Mouse (Mus musculus) stomach, embryonic 16.5 days (tissue): Measurements from ENCODE around the gene Rpl38. TPM values are rescaled to one million over a fixed set of nuclear protein-coding genes. Genes with fewer than 3 reads are reported as not detected.

Experiments used
- ATAC-seq: fragments of 200-750 bp; cut with Nextera tagmentation; 2 replicates; pipeline ENCODE4 v1.8.0; 2017; ENCODE audit warnings: moderate number of reproducible peaks, moderate TSS enrichment; ENCODE audit not compliant: insufficient read depth, low FRiP score
- H3K27ac ChIP-seq: fragments of 300-500 bp; sonication (generic); 2 replicates; pipeline ENCODE4 v1.5.1; 2014; ENCODE audit warnings: low read length
- H3K27me3 ChIP-seq: fragments of 300-500 bp; sonication (generic); 2 replicates; pipeline ENCODE4 v1.6.1; 2014; ENCODE audit warnings: low read length, control low read depth, mixed read lengths; ENCODE audit not compliant: control insufficient read depth, insufficient read depth
- H3K36me3 ChIP-seq: fragments of 300-500 bp; sonication (generic); 2 replicates; pipeline ENCODE4 v1.6.1; 2014; ENCODE audit warnings: low read length; ENCODE audit not compliant: control insufficient read depth, insufficient read depth
- H3K4me1 ChIP-seq: fragments of 300-500 bp; sonication (generic); 2 replicates; pipeline ENCODE4 v1.6.1; 2014; ENCODE audit warnings: low read length, control low read depth, mixed read lengths; ENCODE audit not compliant: control insufficient read depth, insufficient read depth
- H3K4me2 ChIP-seq: fragments of 300-500 bp; sonication (generic); 2 replicates; pipeline ENCODE4 v1.6.1; 2014; ENCODE audit warnings: low read depth, low read length, mixed read lengths
- H3K4me3 ChIP-seq: fragments of 300-500 bp; sonication (generic); replicated peaks from 2 replicates; pipeline ENCODE4 v1.5.1; 2014; ENCODE audit warnings: mild to moderate bottlenecking, low read length
- H3K9ac ChIP-seq: fragments of 300-500 bp; sonication (generic); 2 replicates; pipeline ENCODE4 v1.6.1; 2014; ENCODE audit warnings: low read length
- H3K9me3 ChIP-seq: fragments of 300-500 bp; sonication (generic); replicated peaks from 2 replicates; pipeline ENCODE4 v1.6.1; 2016; ENCODE audit warnings: low read length, control low read depth; ENCODE audit not compliant: control insufficient read depth
- WGBS: fragments of 180-500 bp; shearing (Covaris S2); extraction: QIAGEN DNeasy Blood & Tissue Kit; methylation state at CpG from one replicate; pipeline ENCODE4 v1.1.7; 2014; 5-methylcytosine and 5-hydroxymethylcytosine counted together
- polyA plus RNA-seq: library from polyadenylated mRNA; unstranded; fragments of >200 nt; fragmentation: Nextera tagmentation; extraction: Ambion mirVana; gene quantifications from 2 replicates; pipeline ENCODE4 v1.2.1, GENCODE M21; 2015

Gene Rpl38
- polyA plus RNA-seq, 1 experiment from 2014 or later, result 998 TPM

- Histone ChIP-seq H3K9me3 (no peaks in the 10 kb centered on the region), H3K27ac (no peak overlapping the region), H3K27me3 (peaks cover 10% of the 10 kb centered on the region; the same call in 1 of the 2 replicates), H3K36me3 (no peaks in the 10 kb centered on the region), H3K4me2 (0 out of 2 replicates have a peak overlapping the region, but pooled peaks have one; percentile 27), H3K4me1 (peaks cover 14% of the 10 kb centered on the region), H3K9ac (no peak overlapping the region), H3K4me3 (no peak overlapping the region)
- 53% methylated on average over 35 of the region's 35 CpGs for WGBS
- ATAC-seq, result no peak
These were observed 31.4 kb upstream of the Rpl38 start for GRCm38 (mm10) chr11:114636727-114637505.

DNA sequence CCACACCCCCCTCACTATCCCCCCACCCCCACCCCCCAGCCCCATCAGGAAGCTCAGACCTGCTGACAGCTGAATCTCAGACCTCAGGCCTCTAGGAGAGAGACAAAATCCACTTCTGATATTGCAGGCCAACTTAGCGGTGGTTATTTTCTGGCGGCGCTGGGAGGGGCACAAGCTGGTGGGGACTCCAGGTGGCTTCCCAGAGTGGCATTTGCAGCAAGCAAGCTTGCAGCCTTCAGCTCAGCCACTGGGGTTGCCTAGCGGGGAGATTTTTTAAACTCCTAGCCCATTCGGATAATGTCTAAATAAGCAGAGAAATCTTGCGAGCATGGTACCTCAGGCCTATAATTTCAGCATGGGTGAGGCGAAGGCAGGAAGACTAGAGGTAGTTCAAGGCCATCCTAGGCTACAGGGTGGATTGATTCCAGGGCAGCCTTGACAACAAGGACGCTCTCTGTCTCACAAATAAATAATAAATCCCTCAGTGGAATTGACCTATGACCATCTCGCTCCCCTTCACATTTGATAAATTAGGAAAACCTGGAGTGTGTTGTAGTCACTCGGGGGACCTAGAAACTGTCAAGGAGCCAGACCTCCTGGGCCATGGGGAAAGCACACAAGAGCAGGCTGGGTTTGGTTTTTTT, 29.6 kb upstream of the Rpl38 start:
- 74% methylated on average over 10 of the region's 10 CpGs for WGBS
- ATAC-seq, result no peak
- H3K4me2 ChIP-seq, result no peak overlapping the region
- no peak overlapping the region for H3K27ac ChIP-seq
- no peaks in the 10 kb centered on the region for H3K9me3 ChIP-seq
- peaks cover 14% of the 10 kb centered on the region for H3K4me1 ChIP-seq
- no peak overlapping the region for H3K4me3 ChIP-seq
- H3K9ac ChIP-seq, result no peak overlapping the region
- no peaks in the 10 kb centered on the region for H3K36me3 ChIP-seq
- peaks cover 10% of the 10 kb centered on the region; the same call in 1 of the 2 replicates for H3K27me3 ChIP-seq

DNA sequence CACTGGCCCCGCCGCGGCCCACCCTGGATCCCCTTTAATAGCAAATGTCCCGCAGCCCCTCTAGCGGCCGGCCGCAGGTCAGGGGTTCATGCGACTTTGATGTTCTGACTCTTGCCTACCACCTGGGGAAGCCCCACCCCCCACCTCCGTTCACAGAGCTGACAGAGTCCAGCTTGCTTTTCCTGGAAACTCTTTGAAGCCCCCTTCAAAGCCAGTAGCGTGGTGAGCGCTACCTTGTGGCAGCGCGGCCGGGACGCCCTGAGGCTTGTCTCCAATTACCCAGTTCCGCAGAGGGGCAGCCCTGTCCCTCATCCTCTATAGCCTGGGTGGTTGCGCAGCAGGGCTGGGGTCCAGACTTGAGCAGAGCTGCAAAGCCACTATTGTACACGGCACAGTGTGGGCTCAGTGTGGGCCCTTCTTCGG, 28.6 kb upstream of the Rpl38 start:
- no peak for ATAC-seq
- no peak overlapping the region for H3K4me2 ChIP-seq
- H3K36me3 ChIP-seq, result no peaks in the 10 kb centered on the region
- no peak overlapping the region for H3K9ac ChIP-seq
- peaks cover 14% of the 10 kb centered on the region for H3K4me1 ChIP-seq
- peaks cover 10% of the 10 kb centered on the region; the same call in 1 of the 2 replicates for H3K27me3 ChIP-seq
- H3K9me3 ChIP-seq, result no peaks in the 10 kb centered on the region
- H3K4me3 ChIP-seq, result no peak overlapping the region
- H3K27ac ChIP-seq, result no peak overlapping the region
- 14% methylated on average over 19 of the region's 19 CpGs for WGBS

GRCm38 (mm10) chr11:114640658-114641057, 27.7 kb upstream of the Rpl38 start:
- no peak for ATAC-seq
- WGBS, result 34% methylated on average over 6 of the region's 6 CpGs
- H3K9ac ChIP-seq, result no peak overlapping the region
- no peaks in the 10 kb centered on the region for H3K9me3 ChIP-seq
- no peak overlapping the region for H3K27ac ChIP-seq
- no peaks in the 10 kb centered on the region for H3K36me3 ChIP-seq
- H3K4me1 ChIP-seq, result peaks cover 14% of the 10 kb centered on the region
- 0 out of 2 replicates have a peak overlapping the region, but pooled peaks have one; percentile 12 for H3K4me2 ChIP-seq
- peaks cover 10% of the 10 kb centered on the region; the same call in 1 of the 2 replicates for H3K27me3 ChIP-seq
- H3K4me3 ChIP-seq, result no peak overlapping the region

DNA sequence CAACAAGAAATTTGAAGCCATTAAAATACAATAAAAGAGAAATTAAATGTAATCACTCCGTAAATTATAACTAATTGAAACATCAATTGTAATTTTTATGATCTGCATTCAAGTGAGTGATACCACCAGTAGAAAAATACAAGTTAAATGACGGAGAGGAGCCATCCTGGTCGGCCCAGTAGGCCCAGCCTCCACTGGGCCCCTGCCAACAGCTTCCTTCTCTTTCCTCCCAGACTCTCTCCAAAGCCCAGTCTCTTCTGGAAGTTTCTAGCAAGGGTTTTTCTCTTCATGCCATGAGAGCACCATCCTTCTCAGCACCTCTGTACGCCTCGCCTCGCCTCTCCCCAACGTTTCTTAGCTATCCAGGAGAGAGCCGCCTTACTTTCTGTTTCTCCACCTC, 27.2 kb upstream of the Rpl38 start:
- no peak for ATAC-seq

GRCm38 (mm10) chr11:114642184-114642583, 26.1 kb upstream of the Rpl38 start:
- Histone ChIP-seq H3K4me2 (no peak overlapping the region), H3K9me3 (peaks cover 5% of the 10 kb centered on the region), H3K36me3 (no peaks in the 10 kb centered on the region), H3K4me1 (peaks cover 10% of the 10 kb centered on the region), H3K4me3 (no peak overlapping the region), H3K9ac (no peak overlapping the region), H3K27me3 (peaks cover 10% of the 10 kb centered on the region; the same call in 1 of the 2 replicates), H3K27ac (no peak overlapping the region)
- no peak for ATAC-seq
- 56% methylated on average over 12 of the region's 12 CpGs for WGBS

More for the DNA sequence above, 27.2 kb upstream of the Rpl38 start:
- no peak overlapping the region for H3K27ac ChIP-seq
- no peaks in the 10 kb centered on the region; the same call in 1 of the 2 replicates for H3K9me3 ChIP-seq
- 78% methylated on average over 8 of the region's 8 CpGs for WGBS
- no peak overlapping the region for H3K4me2 ChIP-seq
- H3K36me3 ChIP-seq, result no peaks in the 10 kb centered on the region
- no peak overlapping the region for H3K4me3 ChIP-seq
- H3K4me1 ChIP-seq, result peaks cover 14% of the 10 kb centered on the region
- H3K27me3 ChIP-seq, result peaks cover 10% of the 10 kb centered on the region; the same call in 1 of the 2 replicates
- no peak overlapping the region for H3K9ac ChIP-seq

DNA sequence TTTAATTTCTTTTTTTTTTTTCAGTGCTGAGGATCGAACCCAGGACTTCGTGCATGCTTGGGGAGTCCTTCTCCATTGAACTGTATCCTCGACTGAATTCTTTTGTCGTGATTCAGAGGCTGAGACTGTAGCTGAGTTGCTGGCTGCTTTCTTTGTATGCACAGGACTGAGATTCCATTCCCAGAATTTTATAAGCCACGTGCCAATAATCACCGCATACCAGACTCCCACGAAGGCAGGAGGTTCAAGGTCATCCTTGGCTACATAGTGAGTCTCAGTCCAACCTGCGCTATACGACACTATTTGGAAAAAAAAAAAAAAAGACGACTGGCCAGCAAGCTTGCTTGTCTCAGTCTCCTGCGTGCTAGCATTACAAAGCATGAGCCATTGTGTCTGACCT, 25.4 kb upstream of the Rpl38 start:
- H3K9me3 ChIP-seq, result peaks cover 5% of the 10 kb centered on the region
- H3K36me3 ChIP-seq, result no peaks in the 10 kb centered on the region
- H3K4me1 ChIP-seq, result peaks cover 10% of the 10 kb centered on the region
- H3K27ac ChIP-seq, result no peak overlapping the region
- H3K9ac ChIP-seq, result no peak overlapping the region
- WGBS, result 68% methylated on average over 11 of the region's 11 CpGs
- H3K4me2 ChIP-seq, result no peak overlapping the region
- H3K4me3 ChIP-seq, result no peak overlapping the region
- ATAC-seq, result no peak
- peaks cover 10% of the 10 kb centered on the region; the same call in 1 of the 2 replicates for H3K27me3 ChIP-seq

DNA sequence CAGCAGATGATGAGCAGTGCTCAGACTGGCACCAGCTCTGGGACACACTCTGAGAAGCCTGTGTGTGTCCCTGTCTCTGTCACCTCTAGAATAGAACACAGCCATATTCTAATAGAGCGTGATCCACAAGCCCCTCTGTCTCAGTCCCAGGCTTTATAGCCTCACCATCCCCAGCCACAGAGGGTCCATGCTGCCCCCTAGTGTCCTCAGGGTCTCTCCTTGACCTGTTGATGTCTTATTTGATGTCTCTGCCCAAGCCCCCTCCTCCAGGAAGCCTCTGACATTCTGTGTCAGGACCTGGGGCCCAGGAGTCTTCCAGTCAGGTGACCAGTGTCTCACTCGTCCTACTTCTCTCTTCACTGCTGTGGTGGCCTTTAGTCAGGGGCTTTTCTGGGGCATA, 24.2 kb upstream of the Rpl38 start:
- no peak for ATAC-seq
- 41% methylated on average over 2 of the region's 2 CpGs for WGBS

GRCm38 (mm10) chr11:114649510-114649909, 18.8 kb upstream of the Rpl38 start:
- Histone ChIP-seq H3K4me3 (no peak overlapping the region), H3K27me3 (no peaks in the 10 kb centered on the region; the same call in 1 of the 2 replicates), H3K4me2 (no peak overlapping the region), H3K27ac (no peak overlapping the region), H3K36me3 (no peaks in the 10 kb centered on the region), H3K4me1 (no peaks in the 10 kb centered on the region), H3K9ac (no peak overlapping the region), H3K9me3 (peaks cover 5% of the 10 kb centered on the region)
- WGBS, result 65% methylated on average over 4 of the region's 4 CpGs
- no peak for ATAC-seq

More for the DNA sequence above, 24.2 kb upstream of the Rpl38 start:
- 0 out of 2 replicates have a peak, but pooled peaks cover 5% of the 10 kb centered on the region for H3K27me3 ChIP-seq
- H3K9me3 ChIP-seq, result peaks cover 5% of the 10 kb centered on the region
- H3K36me3 ChIP-seq, result no peaks in the 10 kb centered on the region
- H3K9ac ChIP-seq, result no peak overlapping the region
- peaks cover 10% of the 10 kb centered on the region for H3K4me1 ChIP-seq
- H3K4me3 ChIP-seq, result no peak overlapping the region
- H3K27ac ChIP-seq, result no peak overlapping the region
- H3K4me2 ChIP-seq, result no peak overlapping the region
